Mouse (Mus musculus) E14TG2a.4 (cell line): ENCODE data around the gene Tasp1.
"Not testable (repeated sequence)": the region's sequence is repeated elsewhere in the genome, so short reads cannot be mapped to it uniquely, and the experiment has no call there.

Experiments used
- H3K27me3 ChIP-seq: 2 replicates; pipeline ENCODE4 v1.6.1; 2014; ENCODE audit warnings: low read length, control low read depth; ENCODE audit not compliant: insufficient read depth
- H3K36me3 ChIP-seq: 2 replicates; pipeline ENCODE4 v1.6.1; 2014; ENCODE audit warnings: low read length, control low read depth; ENCODE audit not compliant: insufficient read depth
- H3K4me1 ChIP-seq: replicated peaks from 2 replicates; pipeline ENCODE4 v1.6.1; 2014; ENCODE audit warnings: low read depth, low read length, control low read depth
- H3K4me3 ChIP-seq: replicated peaks from 2 replicates; pipeline ENCODE4 v1.5.1; 2014; ENCODE audit warnings: mild to moderate bottlenecking, low read length
- H3K9me3 ChIP-seq: 2 replicates; pipeline ENCODE4 v1.6.1; 2014; ENCODE audit warnings: low read length, control low read depth
- CTCF ChIP-seq: conservative IDR thresholded peaks from 2 replicates; pipeline ENCODE4 v1.5.1; 2014; ENCODE audit warnings: low read length
- NANOG ChIP-seq: IDR thresholded peaks from 2 replicates; pipeline ENCODE4 v1.6.1; 2014; ENCODE audit warnings: borderline replicate concordance, low read length, mixed read lengths
- POU5F1 ChIP-seq: IDR thresholded peaks from 2 replicates; pipeline ENCODE4 v1.6.1; 2014; ENCODE audit warnings: low read length, borderline replicate concordance

Tasp1 gene

DNA sequence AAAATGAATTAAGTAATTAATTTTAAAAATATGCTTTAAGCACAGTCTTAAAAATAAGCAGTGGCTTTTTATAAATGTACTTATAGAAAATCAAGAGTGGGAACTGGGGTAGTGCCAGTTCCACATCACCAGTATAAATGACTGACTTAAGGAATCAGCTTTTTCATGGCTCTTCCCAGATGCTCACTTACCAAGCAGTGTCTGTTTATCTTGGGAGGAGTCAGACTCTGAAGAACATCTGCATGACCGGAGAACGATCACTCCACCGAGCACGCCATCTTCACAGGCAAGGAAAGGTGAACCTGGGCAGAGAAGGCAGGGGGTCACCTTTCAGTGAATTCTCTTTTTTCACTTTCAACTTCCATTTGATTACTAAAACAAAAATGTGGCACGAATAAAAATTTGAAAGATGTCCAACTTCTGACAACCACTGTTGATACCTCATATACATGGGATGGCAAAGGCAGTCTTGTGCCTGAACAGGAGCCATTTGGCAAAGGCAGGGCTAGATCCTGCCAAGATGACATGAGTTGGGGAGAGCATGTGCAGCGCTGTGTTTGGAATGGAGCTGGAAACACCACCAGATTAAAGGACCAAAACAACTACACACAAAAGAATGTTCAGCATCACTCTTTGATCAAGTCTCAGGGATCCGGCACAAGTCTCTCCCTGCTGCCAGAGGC is 182.9 kb downstream of the Tasp1 start:
- no peak for TF ChIP-seq POU5F1
- no peak for TF ChIP-seq NANOG
- no peak for TF ChIP-seq CTCF

DNA sequence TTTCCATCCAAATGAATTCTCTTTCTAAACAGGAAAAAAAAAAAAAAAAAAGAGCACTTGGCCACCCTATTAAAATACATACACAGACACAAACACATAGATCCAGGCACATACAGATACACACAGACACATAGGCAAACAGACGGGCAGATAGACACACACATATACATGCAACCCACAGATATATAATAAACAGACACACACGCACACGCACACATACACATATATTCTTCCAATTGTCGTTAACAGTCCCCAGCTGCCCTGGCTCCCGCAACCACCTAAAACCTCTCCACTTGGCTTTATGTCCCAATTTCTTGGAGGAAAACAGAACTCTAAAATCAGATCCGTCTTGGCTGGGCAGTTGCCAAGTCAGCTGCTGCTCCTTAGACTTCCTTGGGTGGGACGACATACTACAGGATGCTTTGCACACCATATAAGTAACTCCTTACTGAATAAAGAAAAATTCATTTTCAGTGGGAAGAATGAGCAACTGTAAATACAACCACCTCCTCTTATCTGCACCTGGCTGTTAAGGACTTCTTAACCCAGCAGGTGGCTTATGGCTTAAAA is 188.5 kb downstream of the Tasp1 start:
- no peaks in the 10 kb centered on the region for H3K27me3 ChIP-seq
- peaks cover 25% of the 10 kb centered on the region for H3K4me1 ChIP-seq
- H3K4me3 ChIP-seq, result no peak overlapping the region
- TF ChIP-seq POU5F1, result no peak
- TF ChIP-seq NANOG, result no peak
- no peak for TF ChIP-seq CTCF
- H3K9me3 ChIP-seq, result peaks cover 31% of the 10 kb centered on the region
- H3K36me3 ChIP-seq, result peaks cover 16% of the 10 kb centered on the region

More for the DNA sequence above, 182.9 kb downstream of the Tasp1 start:
- H3K9me3 ChIP-seq, result no peaks in the 10 kb centered on the region
- H3K36me3 ChIP-seq, result 0 out of 2 replicates have a peak, but pooled peaks cover 6% of the 10 kb centered on the region
- no peaks in the 10 kb centered on the region for H3K27me3 ChIP-seq
- H3K4me1 ChIP-seq, result no peaks in the 10 kb centered on the region
- H3K4me3 ChIP-seq, result no peak overlapping the region

DNA sequence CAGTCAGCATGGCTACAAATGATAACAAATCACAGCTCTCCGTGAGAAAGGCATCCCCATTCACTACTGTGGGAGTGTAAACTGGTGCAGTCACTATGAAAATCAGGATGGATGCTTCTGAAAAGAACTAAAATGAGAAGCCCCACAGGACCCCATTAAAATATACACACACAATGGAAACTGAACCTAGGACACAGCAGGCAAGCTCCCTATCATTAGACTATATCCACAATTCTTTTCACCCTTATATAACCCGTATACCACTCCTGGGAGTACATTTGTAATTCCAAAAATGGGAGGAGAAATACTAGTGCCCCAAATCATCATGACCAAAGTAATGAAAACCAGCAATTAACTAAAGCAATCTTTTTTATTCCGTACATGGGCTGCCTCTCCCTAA is 190.7 kb downstream of the Tasp1 start:
- TF ChIP-seq NANOG (no peak), CTCF (no peak), POU5F1 (no peak)
- Histone ChIP-seq H3K36me3 (peaks cover 15% of the 10 kb centered on the region), H3K4me1 (peaks cover 25% of the 10 kb centered on the region), H3K9me3 (peaks cover 53% of the 10 kb centered on the region), H3K4me3 (no peak overlapping the region), H3K27me3 (no peaks in the 10 kb centered on the region)

GRCm38 (mm10) chr2:139874173-139874572 is 192.4 kb downstream of the Tasp1 start:
- TF ChIP-seq CTCF (no peak), POU5F1 (no peak), NANOG (no peak)
- H3K4me1 ChIP-seq, result peaks cover 25% of the 10 kb centered on the region
- peaks cover 68% of the 10 kb centered on the region for H3K9me3 ChIP-seq
- no peak overlapping the region for H3K4me3 ChIP-seq
- peaks cover 11% of the 10 kb centered on the region for H3K36me3 ChIP-seq
- H3K27me3 ChIP-seq, result no peaks in the 10 kb centered on the region

DNA sequence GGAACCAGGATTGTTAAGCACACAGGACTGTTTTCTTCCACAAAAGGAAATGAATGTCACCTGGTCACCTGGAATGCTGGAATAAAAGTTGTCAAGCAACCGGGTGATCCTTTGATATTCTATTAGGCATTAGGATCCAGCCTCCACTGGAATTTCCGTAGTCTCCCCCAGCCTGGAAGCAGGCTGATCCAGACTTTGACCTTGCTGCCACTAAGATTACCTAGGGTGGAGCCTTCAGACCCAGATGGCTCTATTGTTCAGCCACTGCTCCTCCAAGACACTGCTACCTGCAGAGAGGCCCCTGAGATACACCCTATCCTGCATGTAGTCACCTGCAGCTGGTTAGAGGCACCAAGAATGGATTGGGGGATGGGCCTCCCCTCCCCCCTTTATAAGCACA is 192.8 kb downstream of the Tasp1 start:
- Histone ChIP-seq H3K27me3 (no peaks in the 10 kb centered on the region), H3K9me3 (peaks cover 72% of the 10 kb centered on the region), H3K4me1 (peaks cover 25% of the 10 kb centered on the region), H3K36me3 (peaks cover 15% of the 10 kb centered on the region), H3K4me3 (no peak overlapping the region)
- TF ChIP-seq NANOG (peak; percentile 41; the same call in 1 of the 2 replicates), CTCF (no peak), POU5F1 (no peak)

DNA sequence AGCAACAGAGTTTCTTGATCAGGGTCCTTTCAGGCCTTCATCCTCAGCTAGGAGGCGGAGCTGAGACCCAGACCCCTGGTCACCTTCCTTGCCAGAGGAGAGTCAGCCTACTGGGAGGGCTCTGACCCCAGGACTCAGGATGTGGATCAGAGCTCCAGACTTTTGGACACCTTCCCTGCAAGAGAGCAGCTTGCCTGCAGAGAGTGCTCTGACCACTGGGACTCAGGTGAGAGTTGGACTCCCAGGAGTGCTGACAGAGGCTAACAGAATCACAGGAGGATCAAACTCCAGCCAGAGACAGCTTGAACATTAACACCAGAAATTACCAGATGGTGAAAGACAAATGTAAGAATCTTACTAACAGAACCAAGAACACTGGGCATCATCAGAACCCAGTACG is 197.5 kb downstream of the Tasp1 start:
- H3K36me3 ChIP-seq, result peaks cover 13% of the 10 kb centered on the region
- H3K27me3 ChIP-seq, H3K4me3 ChIP-seq, H3K4me1 ChIP-seq: not testable (repeated sequence)
- peaks cover 85% of the 10 kb centered on the region for H3K9me3 ChIP-seq

DNA sequence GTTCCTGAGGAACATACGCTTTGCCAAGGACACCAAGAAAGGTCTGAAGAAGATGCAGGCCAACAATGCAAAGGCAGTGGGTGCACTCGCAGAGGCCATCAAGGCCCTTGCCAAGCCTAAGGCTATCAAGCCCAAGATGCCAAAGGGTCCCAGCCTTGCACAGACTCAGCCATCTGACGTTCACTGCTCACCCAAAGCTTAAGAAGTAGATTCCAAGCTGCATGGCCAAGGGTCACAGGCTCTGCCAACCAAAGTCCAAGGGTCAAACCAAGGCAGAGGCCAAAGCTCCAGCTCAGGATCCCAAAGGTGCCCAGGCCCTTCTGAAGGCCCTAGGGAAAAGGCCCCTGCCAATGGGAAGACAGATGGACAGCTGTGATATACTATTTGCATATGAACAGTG is 203.2 kb downstream of the Tasp1 start:
- H3K27me3 ChIP-seq, H3K36me3 ChIP-seq, H3K4me3 ChIP-seq, H3K4me1 ChIP-seq: not testable (repeated sequence)
- peaks cover 32% of the 10 kb centered on the region for H3K9me3 ChIP-seq

DNA sequence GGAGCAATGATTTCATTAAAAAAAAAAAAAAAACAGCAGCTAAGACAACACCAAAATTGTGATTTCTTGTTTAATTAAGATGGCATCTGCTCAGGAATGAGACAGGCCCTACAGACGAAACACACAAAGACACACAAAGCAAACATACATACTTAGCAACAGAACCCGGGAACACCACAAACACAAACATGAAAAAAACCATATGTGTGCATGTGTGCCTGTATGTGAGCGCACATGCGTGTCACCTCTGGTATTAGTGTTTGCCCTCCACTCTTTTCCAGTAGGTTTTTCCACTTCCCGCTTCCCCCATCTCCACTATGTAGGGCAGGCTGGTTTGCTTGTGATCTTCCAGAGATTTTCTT is 206.5 kb downstream of the Tasp1 start:
- TF ChIP-seq NANOG (no peak), POU5F1 (no peak), CTCF (no peak)
- Histone ChIP-seq H3K9me3 (peaks cover 5% of the 10 kb centered on the region; the same call in 1 of the 2 replicates), H3K4me3 (no peak overlapping the region), H3K36me3 (peaks cover 7% of the 10 kb centered on the region; the same call in 1 of the 2 replicates), H3K27me3 (no peaks in the 10 kb centered on the region), H3K4me1 (0 out of 2 replicates have a peak, but pooled peaks cover 3% of the 10 kb centered on the region)

- H3K4me3 ChIP-seq, result no peak overlapping the region
These were observed 207.0 kb downstream of the Tasp1 start for GRCm38 (mm10) chr2:139859424-139860132.

More at GRCm38 (mm10) chr2:139859424-139860132, 207.0 kb downstream of the Tasp1 start:
- Histone ChIP-seq H3K9me3 (peaks cover 3% of the 10 kb centered on the region; the same call in 1 of the 2 replicates), H3K4me1 (0 out of 2 replicates have a peak, but pooled peaks cover 3% of the 10 kb centered on the region), H3K27me3 (no peaks in the 10 kb centered on the region), H3K36me3 (peaks cover 7% of the 10 kb centered on the region; the same call in 1 of the 2 replicates)
- TF ChIP-seq CTCF, result no peak
- no peak for TF ChIP-seq POU5F1
- no peak for TF ChIP-seq NANOG
